Mouse (Mus musculus) ovary, postnatal 10 days (tissue): ENCODE data around the gene Clgn.
"Not testable (repeated sequence)": the region's sequence is repeated elsewhere in the genome, so short reads cannot be mapped to it uniquely, and the experiment has no call there.

Experiments
- DNase-seq: peaks from one replicate; pipeline ENCODE4 v3.0.0; 2022; ENCODE audit warnings: low spot score

Gene Clgn

DNA sequence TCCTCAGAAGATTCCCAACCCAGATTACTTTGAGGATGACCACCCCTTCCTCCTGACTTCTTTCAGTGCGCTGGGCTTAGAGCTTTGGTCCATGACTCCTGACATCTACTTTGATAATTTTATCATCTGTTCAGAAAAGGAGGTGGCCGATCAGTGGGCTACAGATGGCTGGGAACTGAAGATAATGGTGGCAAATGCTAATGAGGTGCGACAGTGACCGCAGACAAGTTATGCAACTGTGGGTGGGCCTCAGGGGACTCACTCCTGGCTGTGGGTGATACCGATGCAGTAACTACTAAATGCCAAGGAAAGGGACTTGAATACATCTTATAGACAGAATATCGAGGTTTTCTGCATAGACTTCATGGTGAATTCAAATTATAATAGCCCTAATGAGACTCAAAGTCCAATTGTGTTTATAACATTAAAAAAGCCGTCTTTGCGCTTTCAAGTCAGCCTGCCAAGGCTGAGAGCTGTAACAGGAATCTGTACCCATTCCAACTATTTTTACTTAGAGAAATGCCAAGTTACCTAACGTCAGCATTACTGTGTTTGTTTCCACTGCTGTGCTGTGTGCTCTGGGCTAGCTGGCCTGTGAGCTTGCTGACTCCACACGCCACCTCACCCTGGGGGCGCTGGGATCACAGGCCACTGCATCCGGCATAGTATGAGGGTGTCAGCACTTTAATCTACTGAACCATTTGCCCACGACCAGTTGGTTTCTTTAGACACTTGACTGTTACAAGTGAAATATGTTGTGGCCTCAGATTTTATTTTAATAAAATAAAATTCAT, 33.6 kb downstream of the Clgn start:
- no peak for DNase-seq

- no peak for DNase-seq
Observed at GRCm38 (mm10) chr8:83425202-83425601, 35.5 kb downstream of the Clgn start.

DNA sequence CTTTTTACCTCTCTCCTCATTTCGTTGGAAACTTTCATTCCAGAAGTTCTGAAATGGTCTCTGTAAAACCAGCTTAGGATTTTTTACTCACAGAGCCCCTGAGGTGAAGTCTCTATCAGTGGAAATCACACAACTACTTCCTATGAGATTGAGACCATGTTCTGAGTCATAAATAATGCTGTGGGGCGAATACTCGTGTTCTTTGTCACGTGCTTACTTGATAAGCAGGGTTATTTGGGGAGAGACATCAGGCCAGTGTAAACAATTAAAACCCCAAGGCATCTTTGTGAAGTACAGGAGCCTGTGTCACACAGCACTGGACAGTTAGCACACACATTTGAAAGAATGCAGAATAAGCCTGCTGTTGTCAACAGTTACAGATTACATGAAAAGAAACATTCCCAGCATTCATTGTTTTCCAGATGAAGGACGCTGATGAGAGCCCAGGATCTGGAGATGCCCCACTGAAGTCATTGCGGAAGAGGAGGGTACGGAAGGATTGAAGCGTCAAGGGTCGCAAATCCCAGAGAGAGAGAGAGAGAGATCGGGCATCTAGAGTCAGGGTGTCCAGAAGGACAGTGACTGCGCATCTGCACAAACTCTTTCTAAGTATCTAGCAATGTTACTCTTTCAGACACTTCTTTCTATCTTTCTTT, 36.6 kb downstream of the Clgn start:
- DNase-seq: no peak

GRCm38 (mm10) chr8:83426949-83427348, 37.3 kb downstream of the Clgn start:
- DNase-seq: no peak

DNA sequence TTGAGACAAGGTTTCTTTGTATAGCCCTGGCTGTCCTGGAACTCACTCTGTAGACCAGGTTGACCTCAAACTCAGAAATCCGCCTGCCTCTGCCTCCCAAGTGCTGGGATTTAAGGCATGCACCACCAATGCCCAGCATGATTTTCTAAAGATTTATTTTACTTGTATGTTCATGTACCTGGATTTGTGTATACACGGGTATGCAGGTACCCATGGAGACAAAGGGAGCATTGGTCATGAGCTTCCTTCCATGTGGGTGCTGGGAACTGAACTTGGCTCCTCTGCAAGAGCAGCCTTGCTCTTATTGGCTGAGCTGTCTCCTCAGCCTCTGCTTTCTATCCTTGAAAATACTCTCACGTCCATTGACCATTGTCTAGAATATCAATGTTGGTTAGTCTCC, 39.0 kb downstream of the Clgn start:
- DNase-seq: not testable (repeated sequence)

DNA sequence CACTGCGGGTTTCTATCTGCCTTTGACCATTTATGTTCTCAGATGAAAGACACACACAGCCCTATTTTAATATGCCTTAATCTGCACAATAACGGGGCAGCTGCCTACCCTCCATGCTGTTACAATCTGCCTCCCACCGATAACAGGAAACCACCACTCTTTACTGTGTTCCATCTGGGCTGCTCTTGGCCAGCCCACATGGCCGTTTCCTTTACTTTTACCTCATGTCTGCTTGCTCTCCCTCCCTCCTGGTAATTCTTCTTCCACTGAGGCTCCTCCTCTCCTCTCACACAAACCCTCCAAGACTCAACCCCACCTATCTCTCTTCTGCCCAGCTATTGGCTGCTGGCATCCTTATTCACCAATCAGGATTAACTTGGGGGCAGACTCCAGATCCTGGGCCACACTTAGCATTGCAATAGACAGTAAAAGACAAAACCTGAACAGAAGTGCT, 39.4 kb downstream of the Clgn start:
- no peak for DNase-seq

DNA sequence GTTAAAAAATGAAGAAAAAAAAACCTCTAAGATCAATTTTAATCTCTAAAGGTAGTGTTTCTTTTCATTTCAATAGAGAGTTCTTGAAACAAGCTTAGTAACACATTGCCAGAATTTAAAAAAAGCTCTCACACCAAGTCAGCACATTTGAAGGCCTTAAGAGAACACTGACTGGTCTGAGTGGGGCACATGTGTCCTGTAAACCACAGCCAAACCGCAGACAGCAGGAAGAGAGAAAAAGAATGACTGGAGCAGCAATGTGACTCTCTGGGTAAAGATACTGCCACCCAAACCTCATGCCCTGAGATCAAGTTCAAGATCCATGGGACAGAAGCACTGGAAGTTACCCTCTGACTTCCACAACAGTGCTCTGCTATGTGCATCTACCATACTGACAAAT, 47.4 kb downstream of the Clgn start:
- no peak for DNase-seq

- no peak for DNase-seq
Observed at GRCm38 (mm10) chr8:83441656-83442242, 52.1 kb downstream of the Clgn start.

DNA sequence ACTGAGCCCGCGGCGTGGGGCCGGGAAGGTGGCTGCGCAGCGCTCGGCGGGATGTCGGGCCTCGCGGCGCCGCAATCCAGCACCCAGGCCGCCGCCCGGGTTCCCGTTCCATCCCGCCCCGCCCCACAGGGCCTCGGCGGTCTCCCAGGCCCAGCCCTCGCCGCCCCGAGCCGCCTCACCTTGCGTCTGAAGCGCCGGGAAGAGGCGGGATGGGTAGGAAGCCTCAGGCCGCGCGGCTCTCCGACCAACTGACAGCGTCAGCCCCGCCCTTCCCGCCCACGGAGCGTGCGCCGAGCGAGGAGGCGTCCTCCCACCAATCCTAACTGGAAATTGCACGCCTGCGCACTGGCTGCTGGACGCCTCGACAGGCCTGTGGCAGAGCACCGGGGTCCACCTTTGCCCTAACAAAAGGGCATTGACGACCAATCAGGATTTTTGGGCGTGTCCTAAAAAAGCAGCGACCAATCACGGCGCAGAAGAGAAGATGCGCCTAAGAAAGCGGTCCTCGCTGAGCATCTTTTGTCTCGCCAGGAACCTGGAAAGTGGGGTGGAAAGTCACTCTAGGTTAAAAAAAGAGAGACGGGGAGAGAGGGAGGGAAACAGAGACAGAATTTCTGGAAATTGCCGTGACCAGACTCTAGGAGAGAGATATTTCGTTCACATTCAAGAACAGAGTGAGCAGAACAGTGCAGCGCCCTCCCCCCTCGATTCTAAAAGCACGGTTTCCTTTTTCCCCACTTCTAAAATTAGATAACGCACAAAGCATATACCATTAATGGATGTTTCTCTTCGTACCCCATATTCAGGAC, 52.8 kb downstream of the Clgn start:
- peak; percentile 96 for DNase-seq

DNA sequence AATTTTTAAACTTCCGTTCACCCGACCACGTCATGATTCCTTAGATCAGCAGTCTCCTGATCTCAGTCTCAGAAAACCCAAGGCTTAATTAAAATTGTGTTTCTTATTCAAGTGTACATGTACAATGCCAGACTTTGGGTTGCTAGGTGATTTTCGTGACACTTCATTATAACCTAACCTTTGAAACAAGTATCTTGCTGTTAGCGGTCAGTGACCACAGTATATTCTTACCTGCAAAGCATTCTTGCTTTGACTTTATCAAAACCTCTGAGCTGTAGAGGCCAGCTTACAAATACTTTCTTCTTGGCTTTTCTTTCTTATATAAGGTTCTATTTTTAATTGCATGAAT, 53.4 kb downstream of the Clgn start:
- no peak for DNase-seq

- DNase-seq: no peak
Observed at GRCm38 (mm10) chr8:83449960-83450359, 60.3 kb downstream of the Clgn start.

DNA sequence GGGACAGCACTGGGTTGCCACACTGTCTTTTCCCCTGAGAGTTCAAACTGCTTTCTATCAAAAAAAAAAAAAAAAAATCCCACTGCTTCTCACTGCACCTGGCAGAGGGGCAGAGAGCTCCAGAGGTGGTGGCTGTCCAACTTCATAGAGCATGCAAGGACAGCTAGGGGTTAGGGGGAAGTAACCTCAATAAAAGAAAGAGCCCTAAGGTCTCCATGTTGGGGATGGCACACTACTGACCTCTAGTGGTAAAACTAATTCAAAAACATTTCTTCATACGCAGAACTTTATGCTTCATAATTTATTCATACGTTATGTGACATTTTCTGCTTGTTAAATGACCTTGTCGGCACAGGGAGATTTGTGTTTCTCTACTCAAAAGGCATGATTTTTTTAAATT, 61.4 kb downstream of the Clgn start:
- DNase-seq: no peak

- DNase-seq: no peak
Observed at GRCm38 (mm10) chr8:83457121-83457520, 67.5 kb downstream of the Clgn start.

- no peak for DNase-seq
Observed at GRCm38 (mm10) chr8:83458222-83458621, 68.6 kb downstream of the Clgn start, which contains the start of gene Scoc. Scoc (minus strand) TSS chr8:83458391.

DNA sequence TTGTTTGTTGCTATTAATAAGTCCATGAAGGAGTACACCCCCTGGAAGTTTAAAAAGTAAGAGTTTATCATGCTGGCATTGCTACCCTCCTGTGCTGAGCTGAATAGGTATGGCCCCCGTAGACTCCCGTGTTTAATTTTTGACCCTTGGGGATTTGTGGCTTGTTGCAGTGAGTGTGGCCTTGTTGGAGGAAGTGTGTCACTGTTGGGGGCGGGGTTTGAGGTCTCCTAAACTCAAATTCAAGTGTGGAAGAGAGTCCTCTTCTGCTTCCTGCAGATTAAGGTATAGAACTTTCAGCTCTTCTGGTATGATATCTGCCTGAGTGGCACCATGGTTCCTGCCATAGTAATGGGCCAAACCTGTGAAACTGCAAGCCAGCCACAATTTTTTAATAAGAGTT, 69.9 kb downstream of the Clgn start:
- DNase-seq: no peak
